Mouse (Mus musculus): ENCODE measurements at regions not wholly inside any gene's neighbourhood (a gene's known extent, or its start where the extent isn't known, plus 50 kb on each side); places are given as distances from the start of the nearest gene placed in this dataset.
A peak's percentile ranks its signal among the peaks of the same experiment; 100 is the strongest.

DNA sequence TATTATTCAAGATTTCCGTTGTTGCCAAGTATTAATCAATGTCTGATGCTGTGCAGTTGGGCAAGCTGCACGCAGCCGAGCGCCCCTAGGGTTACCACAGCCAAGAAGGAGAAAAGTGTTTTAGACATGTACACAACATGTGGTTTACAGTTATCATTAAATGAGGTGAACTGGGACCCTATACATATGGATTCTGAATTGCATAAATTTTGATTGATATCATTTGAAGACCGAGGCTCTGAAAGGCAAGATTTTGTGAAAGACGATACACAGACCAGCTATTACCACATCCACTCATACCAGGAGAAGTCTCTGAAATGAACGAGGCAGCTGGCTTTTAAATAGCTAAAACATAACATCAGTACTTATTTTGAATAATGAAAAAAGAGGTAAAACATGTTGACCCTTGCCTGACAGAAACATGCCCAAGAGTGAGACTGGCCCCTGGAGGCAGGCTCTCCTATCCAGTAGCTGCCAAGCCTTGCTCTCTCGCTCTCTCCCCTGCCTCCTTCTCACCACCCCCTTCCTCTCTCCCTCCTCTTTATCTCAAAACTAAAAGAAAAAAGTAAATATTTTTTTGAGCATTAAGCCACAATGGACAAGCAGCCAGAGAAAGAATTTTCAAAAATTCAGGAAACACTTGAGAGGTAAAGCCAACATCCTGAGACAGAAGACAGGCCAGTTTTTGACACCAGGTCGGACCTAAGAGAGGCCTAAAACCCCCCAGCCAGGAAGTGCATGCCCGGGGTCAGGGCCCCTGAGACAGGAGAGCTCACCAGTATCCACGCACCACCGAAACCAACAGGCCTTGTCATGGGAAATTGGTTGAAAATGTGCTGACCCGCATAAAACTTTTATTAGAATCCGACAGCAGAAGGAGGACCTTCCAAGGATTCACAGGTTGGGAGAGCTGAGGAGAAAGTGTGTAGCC lies 342.9 kb upstream of the Mki67 start:
- peaks cover 25% of the 10 kb centered on the region; the same call in 1 of the 2 replicates for H3K4me1 ChIP-seq (ENCODE audit: control insufficient read depth, insufficient read depth, low read length)
- no peak overlapping the region for H3K4me2 ChIP-seq (replicated peaks; ENCODE audit: low read depth, low read length)
- H3K9me3 ChIP-seq (ENCODE audit: control insufficient read depth, low read depth, low read length) = no peaks in the 10 kb centered on the region
- H3K9ac ChIP-seq (replicated peaks; ENCODE audit: low read depth, low read length) = no peak overlapping the region
- H3K4me3 ChIP-seq (ENCODE audit: low read depth, low read length) = no peak overlapping the region
- ATAC-seq (ENCODE audit: insufficient number of reproducible peaks, insufficient read depth, low FRiP score, low read depth) = peak; percentile 46; the same call in 1 of the 2 replicates
- WGBS = 40% methylated on average over 14 of the region's 14 CpGs
- H3K27ac ChIP-seq (ENCODE audit: low read length) = peak overlapping the region; percentile 66; the same call in 1 of the 2 replicates
- H3K36me3 ChIP-seq (ENCODE audit: control insufficient read depth, insufficient read depth, low read length) = no peaks in the 10 kb centered on the region
- no peaks in the 10 kb centered on the region for H3K27me3 ChIP-seq (ENCODE audit: control insufficient read depth, insufficient read depth, low read length)

DNA sequence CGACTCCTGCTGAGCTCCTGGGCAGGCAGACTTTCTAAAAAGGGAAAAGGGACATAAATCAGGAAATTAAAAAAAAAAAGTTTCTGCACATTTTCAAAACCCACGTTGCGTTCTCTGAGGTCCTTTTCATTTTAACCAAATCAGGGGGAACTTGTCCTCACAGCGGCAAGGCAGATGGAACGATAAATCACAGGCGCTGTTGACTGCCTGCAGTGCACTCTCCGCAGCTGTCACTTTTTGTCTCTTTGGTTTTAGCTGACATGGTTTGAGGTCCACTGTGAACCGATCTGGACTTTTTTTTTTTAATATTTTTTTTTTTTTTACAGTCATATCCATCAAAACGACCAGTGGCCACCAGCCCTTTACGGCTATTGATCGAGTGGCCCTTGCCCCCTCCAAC lies 343.7 kb upstream of the Mki67 start:
- Histone ChIP-seq H3K27ac (ENCODE audit: low read length) (peak overlapping the region; percentile 66; the same call in 1 of the 2 replicates), H3K9me3 (ENCODE audit: control insufficient read depth, low read depth, low read length) (no peaks in the 10 kb centered on the region), H3K4me2 (replicated peaks; ENCODE audit: low read depth, low read length) (peak overlapping the region; percentile 50; the same call in 1 of the 2 replicates), H3K4me3 (ENCODE audit: low read depth, low read length) (no peak overlapping the region), H3K27me3 (ENCODE audit: control insufficient read depth, insufficient read depth, low read length) (no peaks in the 10 kb centered on the region), H3K9ac (replicated peaks; ENCODE audit: low read depth, low read length) (no peak overlapping the region), H3K36me3 (ENCODE audit: control insufficient read depth, insufficient read depth, low read length) (no peaks in the 10 kb centered on the region), H3K4me1 (ENCODE audit: control insufficient read depth, insufficient read depth, low read length) (peaks cover 28% of the 10 kb centered on the region; the same call in 1 of the 2 replicates)
- no peak for ATAC-seq (ENCODE audit: insufficient number of reproducible peaks, insufficient read depth, low FRiP score, low read depth)
- WGBS = 35% methylated on average over 11 of the region's 11 CpGs

DNA sequence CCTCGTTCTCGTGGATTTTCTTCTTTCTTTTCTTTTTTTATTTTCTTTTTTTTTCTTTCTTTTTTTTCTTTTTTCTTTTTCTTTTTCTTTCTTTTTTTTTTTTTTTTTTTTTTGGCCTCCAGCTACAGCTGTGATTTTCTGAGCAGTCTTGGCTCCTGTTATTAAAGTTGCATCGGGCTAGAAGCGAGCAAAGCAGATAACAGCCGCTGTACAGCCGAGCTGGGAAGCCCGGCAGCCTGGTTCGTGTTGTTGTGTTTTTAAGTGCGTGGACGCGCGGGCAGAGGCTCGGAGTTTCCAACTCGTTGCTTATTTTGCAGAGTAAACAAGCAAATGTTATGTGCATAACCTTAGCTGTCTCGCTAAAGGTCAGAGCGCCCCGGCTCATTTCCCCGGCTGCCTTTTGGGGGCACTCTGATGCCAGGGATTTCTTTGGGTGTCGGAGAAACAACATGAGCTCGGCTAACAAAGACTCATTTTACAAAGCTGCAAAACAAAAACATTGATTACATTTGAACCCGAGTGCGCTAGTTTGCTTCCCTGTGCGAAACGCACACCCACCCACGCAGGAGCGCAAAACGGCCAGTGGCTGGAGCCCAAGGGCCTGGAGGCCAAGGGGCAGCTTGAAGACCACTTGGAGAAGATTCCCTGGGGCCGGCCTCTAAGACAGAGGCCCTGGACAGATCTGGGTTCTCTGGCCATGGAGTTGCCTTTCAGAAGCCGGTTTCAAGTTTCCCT lies 344.3 kb upstream of the Mki67 start:
- no peaks in the 10 kb centered on the region for H3K9me3 ChIP-seq (ENCODE audit: control insufficient read depth, low read depth, low read length)
- H3K27me3 ChIP-seq (ENCODE audit: control insufficient read depth, insufficient read depth, low read length) = no peaks in the 10 kb centered on the region
- H3K27ac ChIP-seq (ENCODE audit: low read length) = peak overlapping the region; percentile 78
- H3K9ac ChIP-seq (replicated peaks; ENCODE audit: low read depth, low read length) = peak overlapping the region; percentile 15; the same call in 1 of the 2 replicates
- H3K4me3 ChIP-seq (ENCODE audit: low read depth, low read length) = peak overlapping the region; percentile 21
- H3K4me1 ChIP-seq (ENCODE audit: control insufficient read depth, insufficient read depth, low read length) = peaks cover 28% of the 10 kb centered on the region; the same call in 1 of the 2 replicates
- H3K4me2 ChIP-seq (replicated peaks; ENCODE audit: low read depth, low read length) = peak overlapping the region; percentile 50
- no peaks in the 10 kb centered on the region for H3K36me3 ChIP-seq (ENCODE audit: control insufficient read depth, insufficient read depth, low read length)
- WGBS = 10% methylated on average over 29 of the region's 29 CpGs
- ATAC-seq (ENCODE audit: insufficient number of reproducible peaks, insufficient read depth, low FRiP score, low read depth) = no peak

DNA sequence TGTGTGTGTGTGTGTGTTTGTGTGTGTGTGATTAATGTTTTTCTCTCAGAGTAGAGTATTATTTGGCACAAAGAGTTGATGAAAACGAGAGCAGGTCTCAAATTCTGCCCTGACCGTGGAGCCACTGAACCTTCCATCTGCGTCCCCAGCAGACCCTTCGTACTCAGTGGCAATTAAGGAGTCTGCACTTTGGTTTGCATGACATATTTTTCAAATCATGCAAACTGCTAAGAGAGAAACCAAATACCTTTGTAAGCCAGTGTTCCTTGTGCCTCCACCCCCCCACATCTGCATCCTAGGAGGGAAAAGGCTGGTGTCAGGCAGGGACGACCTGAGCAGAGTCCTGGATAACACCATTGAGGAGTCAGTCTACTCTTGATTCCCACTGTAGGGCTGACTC lies 346.5 kb upstream of the Mki67 start:
- WGBS = 46% methylated on average over 5 of the region's 5 CpGs
- H3K4me2 ChIP-seq (replicated peaks; ENCODE audit: low read depth, low read length) = no peak overlapping the region
- H3K9ac ChIP-seq (replicated peaks; ENCODE audit: low read depth, low read length) = no peak overlapping the region
- H3K27ac ChIP-seq (ENCODE audit: low read length) = no peak overlapping the region
- no peaks in the 10 kb centered on the region for H3K9me3 ChIP-seq (ENCODE audit: control insufficient read depth, low read depth, low read length)
- no peak for ATAC-seq (ENCODE audit: insufficient number of reproducible peaks, insufficient read depth, low FRiP score, low read depth)
- peaks cover 24% of the 10 kb centered on the region; the same call in 1 of the 2 replicates for H3K4me1 ChIP-seq (ENCODE audit: control insufficient read depth, insufficient read depth, low read length)
- no peaks in the 10 kb centered on the region for H3K27me3 ChIP-seq (ENCODE audit: control insufficient read depth, insufficient read depth, low read length)
- no peak overlapping the region for H3K4me3 ChIP-seq (ENCODE audit: low read depth, low read length)
- H3K36me3 ChIP-seq (ENCODE audit: control insufficient read depth, insufficient read depth, low read length) = no peaks in the 10 kb centered on the region

DNA sequence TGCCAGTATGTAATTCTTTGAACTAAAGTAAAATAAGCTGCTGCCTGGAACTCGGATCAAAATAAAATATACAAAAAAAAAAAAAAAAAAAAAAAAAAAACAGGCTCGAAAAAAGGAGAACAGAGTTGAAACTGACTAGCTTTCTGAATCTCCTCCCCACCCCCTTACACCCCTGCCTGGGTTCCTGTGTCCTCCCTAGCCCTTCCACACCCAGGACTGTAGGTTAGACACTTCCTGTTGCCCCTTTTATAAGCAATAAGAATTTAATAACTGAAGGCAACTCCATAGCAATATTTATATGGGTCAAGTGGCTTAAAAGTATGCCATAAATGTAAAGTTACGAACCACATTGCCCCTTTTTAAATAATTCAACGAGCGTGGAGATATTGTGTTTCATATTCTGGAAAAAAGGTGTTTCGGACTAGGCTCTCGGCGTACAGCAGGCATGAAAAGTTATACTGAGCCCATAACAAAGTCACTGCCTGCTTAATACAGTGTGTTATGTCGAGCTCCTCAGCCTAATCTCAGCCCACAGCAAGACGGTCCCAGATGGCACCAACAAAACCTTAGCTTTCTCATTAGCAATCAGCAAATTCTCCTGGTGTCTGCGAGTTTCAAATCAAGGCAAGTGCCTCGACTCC lies 349.0 kb upstream of the Mki67 start:
- no peak overlapping the region for H3K4me3 ChIP-seq (ENCODE audit: low read depth, low read length)
- no peaks in the 10 kb centered on the region for H3K27me3 ChIP-seq (ENCODE audit: control insufficient read depth, insufficient read depth, low read length)
- WGBS = 64% methylated on average over 12 of the region's 12 CpGs
- H3K9me3 ChIP-seq (ENCODE audit: control insufficient read depth, low read depth, low read length) = no peaks in the 10 kb centered on the region
- peaks cover 13% of the 10 kb centered on the region; the same call in 1 of the 2 replicates for H3K4me1 ChIP-seq (ENCODE audit: control insufficient read depth, insufficient read depth, low read length)
- no peak overlapping the region for H3K9ac ChIP-seq (replicated peaks; ENCODE audit: low read depth, low read length)
- no peak overlapping the region; the same call in 1 of the 2 replicates for H3K27ac ChIP-seq (ENCODE audit: low read length)
- H3K36me3 ChIP-seq (ENCODE audit: control insufficient read depth, insufficient read depth, low read length) = no peaks in the 10 kb centered on the region
- ATAC-seq (ENCODE audit: insufficient number of reproducible peaks, insufficient read depth, low FRiP score, low read depth) = no peak
- H3K4me2 ChIP-seq (replicated peaks; ENCODE audit: low read depth, low read length) = no peak overlapping the region

DNA sequence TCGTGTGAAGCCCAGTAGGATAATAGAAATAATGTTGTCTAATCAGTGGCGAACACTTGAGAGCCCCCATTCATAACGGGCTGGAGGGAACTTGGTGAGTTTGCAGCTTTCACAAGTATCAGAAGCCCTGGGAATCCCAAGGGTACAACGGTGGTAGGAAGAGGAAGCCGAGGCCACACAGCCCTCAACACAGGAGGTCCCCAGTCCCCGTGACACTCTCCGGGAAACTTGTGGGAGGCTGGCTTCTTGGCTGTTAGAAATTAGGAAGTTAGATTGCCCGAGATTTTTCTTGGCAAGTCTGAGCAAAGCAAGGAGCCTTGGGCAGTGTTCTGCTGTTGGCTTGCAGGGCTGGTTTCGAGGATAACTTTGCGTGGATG lies 349.5 kb upstream of the Mki67 start:
- Histone ChIP-seq H3K9ac (replicated peaks; ENCODE audit: low read depth, low read length) (no peak overlapping the region), H3K27me3 (ENCODE audit: control insufficient read depth, insufficient read depth, low read length) (no peaks in the 10 kb centered on the region), H3K4me2 (replicated peaks; ENCODE audit: low read depth, low read length) (no peak overlapping the region), H3K9me3 (ENCODE audit: control insufficient read depth, low read depth, low read length) (no peaks in the 10 kb centered on the region), H3K4me1 (ENCODE audit: control insufficient read depth, insufficient read depth, low read length) (peaks cover 10% of the 10 kb centered on the region; the same call in 1 of the 2 replicates), H3K4me3 (ENCODE audit: low read depth, low read length) (no peak overlapping the region), H3K36me3 (ENCODE audit: control insufficient read depth, insufficient read depth, low read length) (no peaks in the 10 kb centered on the region), H3K27ac (ENCODE audit: low read length) (no peak overlapping the region; the same call in 1 of the 2 replicates)
- no peak for ATAC-seq (ENCODE audit: insufficient number of reproducible peaks, insufficient read depth, low FRiP score, low read depth)
- WGBS = 65% methylated on average over 10 of the region's 10 CpGs

DNA sequence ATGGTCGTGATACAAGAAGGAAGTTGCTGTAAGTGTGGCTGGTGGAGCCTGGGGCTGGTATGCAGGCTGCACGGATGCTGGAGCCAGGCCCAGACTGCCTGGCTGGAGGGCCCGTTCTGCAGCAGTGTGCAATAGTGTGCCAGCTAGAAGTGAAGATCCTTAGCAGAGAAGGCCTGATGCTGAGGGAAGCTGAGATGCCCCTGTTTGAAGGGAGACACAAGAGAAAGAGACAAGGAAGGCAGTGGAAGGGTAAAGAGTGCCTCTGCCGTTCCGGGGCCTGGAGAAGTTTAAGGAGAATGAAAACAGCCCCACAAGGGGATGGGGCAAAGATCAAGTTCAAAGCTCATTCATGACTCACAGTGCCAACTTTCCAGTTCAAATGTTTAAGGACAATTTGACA lies 354.7 kb upstream of the Mki67 start:
- Histone ChIP-seq H3K4me1 (ENCODE audit: control insufficient read depth, insufficient read depth, low read length) (no peaks in the 10 kb centered on the region), H3K4me2 (replicated peaks; ENCODE audit: low read depth, low read length) (no peak overlapping the region), H3K4me3 (ENCODE audit: low read depth, low read length) (no peak overlapping the region), H3K27ac (ENCODE audit: low read length) (no peak overlapping the region; the same call in 1 of the 2 replicates), H3K9me3 (ENCODE audit: control insufficient read depth, low read depth, low read length) (no peaks in the 10 kb centered on the region), H3K9ac (replicated peaks; ENCODE audit: low read depth, low read length) (no peak overlapping the region), H3K36me3 (ENCODE audit: control insufficient read depth, insufficient read depth, low read length) (no peaks in the 10 kb centered on the region), H3K27me3 (ENCODE audit: control insufficient read depth, insufficient read depth, low read length) (no peaks in the 10 kb centered on the region)
- ATAC-seq (ENCODE audit: insufficient number of reproducible peaks, insufficient read depth, low FRiP score, low read depth) = no peak
- WGBS = 60% methylated on average over 5 of the region's 5 CpGs

DNA sequence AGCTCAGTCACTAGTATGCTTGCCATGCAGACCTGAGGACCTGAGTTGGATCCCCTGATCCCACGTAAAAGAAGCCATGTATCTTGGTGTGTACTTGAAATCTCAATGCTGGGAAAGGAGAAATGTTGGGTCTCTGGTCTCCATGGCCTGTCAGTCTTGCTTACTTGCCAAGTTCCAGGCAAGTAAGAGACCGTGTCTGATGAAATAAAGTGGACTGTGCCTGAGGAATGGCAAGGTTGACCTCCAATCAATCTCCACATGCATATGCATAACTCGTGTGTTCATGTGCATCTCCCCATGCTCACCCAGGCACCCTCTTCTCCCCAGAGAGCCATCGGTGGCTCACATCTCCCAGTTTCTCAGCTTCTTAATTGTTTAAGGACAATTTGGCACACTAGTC lies 355.2 kb upstream of the Mki67 start:
- H3K4me1 ChIP-seq (ENCODE audit: control insufficient read depth, insufficient read depth, low read length) = no peaks in the 10 kb centered on the region
- H3K4me2 ChIP-seq (replicated peaks; ENCODE audit: low read depth, low read length) = no peak overlapping the region
- H3K9ac ChIP-seq (replicated peaks; ENCODE audit: low read depth, low read length) = no peak overlapping the region
- H3K27ac ChIP-seq (ENCODE audit: low read length) = no peak overlapping the region
- WGBS = 91% methylated on average over 4 of the region's 4 CpGs
- H3K27me3 ChIP-seq (ENCODE audit: control insufficient read depth, insufficient read depth, low read length) = no peaks in the 10 kb centered on the region
- no peak overlapping the region for H3K4me3 ChIP-seq (ENCODE audit: low read depth, low read length)
- no peak for ATAC-seq (ENCODE audit: insufficient number of reproducible peaks, insufficient read depth, low FRiP score, low read depth)
- H3K9me3 ChIP-seq (ENCODE audit: control insufficient read depth, low read depth, low read length) = no peaks in the 10 kb centered on the region
- no peaks in the 10 kb centered on the region for H3K36me3 ChIP-seq (ENCODE audit: control insufficient read depth, insufficient read depth, low read length)
